Mouse (Mus musculus): Measurements from ENCODE around the gene Pcca. TPM values are rescaled to one million over a fixed set of nuclear protein-coding genes. Genes with fewer than 3 reads are reported as not detected.
"Not testable (repeated sequence)": the region's sequence is repeated elsewhere in the genome, so short reads cannot be mapped to it uniquely, and the experiment has no call there.

Gene Pcca
- polyA plus RNA-seq, 1 experiment from 2014 or later, result 37.7 TPM

GRCm38 (mm10) chr14:122492015-122492414, 42.1 kb upstream of the Pcca start:
- no peak for ATAC-seq (ENCODE audit: insufficient number of reproducible peaks, insufficient read depth, low FRiP score, low TSS enrichment, low read depth)
- no peak overlapping the region for H3K27ac ChIP-seq
- no peaks in the 10 kb centered on the region for H3K36me3 ChIP-seq
- peaks cover 29% of the 10 kb centered on the region for H3K27me3 ChIP-seq
- WGBS, result 61% methylated on average over 1 of the region's 1 CpGs
- no peak overlapping the region for H3K4me3 ChIP-seq (replicated peaks)
- H3K9me3 ChIP-seq, result no peaks in the 10 kb centered on the region
- no peak overlapping the region for H3K9ac ChIP-seq (replicated peaks)
- H3K4me2 ChIP-seq, result no peak overlapping the region
- peaks cover 17% of the 10 kb centered on the region for H3K4me1 ChIP-seq (replicated peaks)

DNA sequence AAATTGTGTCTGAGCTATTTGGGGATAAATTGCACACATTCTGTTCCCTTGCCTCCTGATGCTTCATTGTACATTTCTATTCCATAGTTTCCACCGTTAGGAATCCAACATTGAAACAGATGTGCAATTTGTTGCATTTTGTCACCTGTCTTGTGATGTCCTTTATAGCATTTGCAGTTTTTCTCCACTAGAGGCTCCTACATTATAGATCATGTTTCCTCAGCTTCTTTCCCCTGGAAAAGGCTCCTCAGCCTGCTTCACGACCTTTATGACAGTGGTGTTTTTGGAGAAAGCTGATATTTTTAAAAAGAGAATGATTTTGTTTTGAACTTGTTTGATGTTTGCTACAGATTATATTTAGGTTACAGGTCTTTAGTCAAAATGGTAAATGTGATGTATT, 25.1 kb upstream of the Pcca start:
- no peak for ATAC-seq (ENCODE audit: insufficient number of reproducible peaks, insufficient read depth, low FRiP score, low TSS enrichment, low read depth)
- H3K27me3 ChIP-seq, result no peaks in the 10 kb centered on the region
- no peak overlapping the region for H3K4me3 ChIP-seq (replicated peaks)
- no peaks in the 10 kb centered on the region for H3K4me1 ChIP-seq (replicated peaks)
- no peak overlapping the region for H3K4me2 ChIP-seq
- WGBS, result 19% methylated on average over 2 of the region's 2 CpGs
- no peak overlapping the region for H3K9ac ChIP-seq (replicated peaks)
- no peaks in the 10 kb centered on the region for H3K36me3 ChIP-seq
- no peak overlapping the region for H3K27ac ChIP-seq
- no peaks in the 10 kb centered on the region for H3K9me3 ChIP-seq

GRCm38 (mm10) chr14:122511519-122511918, 22.6 kb upstream of the Pcca start:
- Histone ChIP-seq H3K4me2 (no peak overlapping the region), H3K4me3 (replicated peaks) (no peak overlapping the region), H3K9ac (replicated peaks) (no peak overlapping the region), H3K9me3 (no peaks in the 10 kb centered on the region), H3K27ac (no peak overlapping the region), H3K27me3 (no peaks in the 10 kb centered on the region), H3K36me3 (no peaks in the 10 kb centered on the region), H3K4me1 (replicated peaks) (no peaks in the 10 kb centered on the region)
- ATAC-seq (ENCODE audit: insufficient number of reproducible peaks, insufficient read depth, low FRiP score, low TSS enrichment, low read depth), result no peak
- WGBS, result 77% methylated on average over 3 of the region's 3 CpGs

DNA sequence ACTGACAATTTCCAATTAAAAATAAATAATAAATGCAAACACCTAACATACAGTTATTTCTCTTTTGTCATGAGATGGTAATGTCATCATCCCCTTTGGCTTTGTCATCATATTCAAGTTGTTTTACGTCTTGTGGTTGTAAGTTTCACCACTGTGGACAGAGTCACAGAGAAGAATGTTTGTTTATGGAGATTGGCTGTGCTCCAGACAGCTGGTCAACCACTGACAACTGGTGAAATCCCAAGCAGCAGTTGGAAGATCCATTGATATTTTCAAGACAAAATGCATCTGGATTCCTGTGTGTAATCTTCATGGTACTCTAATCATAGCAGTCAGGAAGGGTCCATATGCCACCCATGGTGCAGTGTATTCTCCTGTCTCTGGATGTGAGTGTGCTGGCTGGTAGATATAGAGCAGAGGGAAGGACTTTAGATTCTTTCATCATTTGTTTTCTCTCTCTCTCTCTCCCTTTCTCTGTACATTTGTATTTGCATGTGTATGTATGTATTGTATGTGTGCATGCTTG, 20.6 kb upstream of the Pcca start:
- no peak for ATAC-seq (ENCODE audit: insufficient number of reproducible peaks, insufficient read depth, low FRiP score, low TSS enrichment, low read depth)
- no peaks in the 10 kb centered on the region for H3K4me1 ChIP-seq (replicated peaks)
- no peaks in the 10 kb centered on the region for H3K36me3 ChIP-seq
- H3K27ac ChIP-seq, result no peak overlapping the region
- no peaks in the 10 kb centered on the region for H3K9me3 ChIP-seq
- no peak overlapping the region for H3K9ac ChIP-seq (replicated peaks)
- H3K4me2 ChIP-seq, result no peak overlapping the region
- no peaks in the 10 kb centered on the region for H3K27me3 ChIP-seq
- 79% methylated on average over 1 of the region's 1 CpGs for WGBS
- H3K4me3 ChIP-seq (replicated peaks), result no peak overlapping the region

DNA sequence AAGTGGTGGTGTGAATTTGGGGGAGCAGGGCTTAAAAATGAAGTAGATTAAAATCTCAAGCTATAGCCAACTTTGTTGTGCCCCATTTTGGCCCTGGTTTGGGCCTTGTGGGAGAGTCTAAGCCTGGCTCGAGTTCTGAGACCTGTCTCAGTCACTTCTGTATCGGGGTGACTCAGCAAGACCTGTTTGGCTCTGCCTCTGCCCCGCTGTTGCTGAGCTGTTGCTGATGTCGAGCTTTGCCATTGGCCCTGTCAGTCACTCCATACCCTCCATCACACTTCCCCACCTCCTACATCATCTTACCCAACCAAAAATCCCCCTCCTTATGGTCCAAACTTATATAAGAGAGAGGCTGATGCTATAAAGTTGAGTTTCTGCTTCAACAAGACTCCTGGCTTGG, 5.6 kb upstream of the Pcca start:
- H3K4me3 ChIP-seq (replicated peaks), result no peak overlapping the region
- 89% methylated on average over 4 of the region's 4 CpGs for WGBS
- H3K36me3 ChIP-seq, result no peaks in the 10 kb centered on the region
- no peak overlapping the region for H3K27ac ChIP-seq
- H3K9me3 ChIP-seq, result 0 out of 2 replicates have a peak, but pooled peaks cover 6% of the 10 kb centered on the region
- no peak overlapping the region for H3K9ac ChIP-seq (replicated peaks)
- no peak for ATAC-seq (ENCODE audit: insufficient number of reproducible peaks, insufficient read depth, low FRiP score, low TSS enrichment, low read depth)
- no peaks in the 10 kb centered on the region for H3K4me1 ChIP-seq (replicated peaks)
- no peaks in the 10 kb centered on the region for H3K27me3 ChIP-seq
- H3K4me2 ChIP-seq, result no peak overlapping the region

- Histone ChIP-seq H3K4me3 (replicated peaks) (no peak overlapping the region), H3K9me3 (no peaks in the 10 kb centered on the region), H3K27ac (no peak overlapping the region), H3K9ac (replicated peaks) (no peak overlapping the region), H3K4me1 (replicated peaks) (peaks cover 6% of the 10 kb centered on the region), H3K27me3 (no peaks in the 10 kb centered on the region), H3K4me2 (no peak overlapping the region), H3K36me3 (no peaks in the 10 kb centered on the region)
- ATAC-seq (ENCODE audit: insufficient number of reproducible peaks, insufficient read depth, low FRiP score, low TSS enrichment, low read depth), result no peak
- 100% methylated on average over 1 of the region's 1 CpGs for WGBS
These were observed 1.9 kb downstream of the Pcca start for GRCm38 (mm10) chr14:122535986-122536385.

- H3K4me1 ChIP-seq (replicated peaks), result peaks cover 4% of the 10 kb centered on the region; the same call in 1 of the 2 replicates
- ATAC-seq (ENCODE audit: insufficient number of reproducible peaks, insufficient read depth, low FRiP score, low TSS enrichment, low read depth), result no peak
- no peak overlapping the region for H3K9ac ChIP-seq (replicated peaks)
- no peaks in the 10 kb centered on the region for H3K9me3 ChIP-seq
- no peaks in the 10 kb centered on the region for H3K27me3 ChIP-seq
- 0 out of 2 replicates have a peak, but pooled peaks cover 6% of the 10 kb centered on the region for H3K36me3 ChIP-seq
- 100% methylated on average over 1 of the region's 1 CpGs for WGBS
- H3K4me3 ChIP-seq (replicated peaks), result no peak overlapping the region
- H3K4me2 ChIP-seq, result no peak overlapping the region
- no peak overlapping the region for H3K27ac ChIP-seq
These were observed 14.3 kb downstream of the Pcca start for GRCm38 (mm10) chr14:122548421-122548820.

GRCm38 (mm10) chr14:122548905-122549304, 14.8 kb downstream of the Pcca start:
- no peak for ATAC-seq (ENCODE audit: insufficient number of reproducible peaks, insufficient read depth, low FRiP score, low TSS enrichment, low read depth)
- no peak overlapping the region for H3K4me2 ChIP-seq
- H3K27ac ChIP-seq, result no peak overlapping the region
- peaks cover 4% of the 10 kb centered on the region; the same call in 1 of the 2 replicates for H3K4me1 ChIP-seq (replicated peaks)
- WGBS, result 94% methylated on average over 1 of the region's 1 CpGs
- H3K9me3 ChIP-seq, result no peaks in the 10 kb centered on the region
- no peaks in the 10 kb centered on the region for H3K27me3 ChIP-seq
- 0 out of 2 replicates have a peak, but pooled peaks cover 6% of the 10 kb centered on the region for H3K36me3 ChIP-seq
- no peak overlapping the region for H3K9ac ChIP-seq (replicated peaks)
- no peak overlapping the region for H3K4me3 ChIP-seq (replicated peaks)

DNA sequence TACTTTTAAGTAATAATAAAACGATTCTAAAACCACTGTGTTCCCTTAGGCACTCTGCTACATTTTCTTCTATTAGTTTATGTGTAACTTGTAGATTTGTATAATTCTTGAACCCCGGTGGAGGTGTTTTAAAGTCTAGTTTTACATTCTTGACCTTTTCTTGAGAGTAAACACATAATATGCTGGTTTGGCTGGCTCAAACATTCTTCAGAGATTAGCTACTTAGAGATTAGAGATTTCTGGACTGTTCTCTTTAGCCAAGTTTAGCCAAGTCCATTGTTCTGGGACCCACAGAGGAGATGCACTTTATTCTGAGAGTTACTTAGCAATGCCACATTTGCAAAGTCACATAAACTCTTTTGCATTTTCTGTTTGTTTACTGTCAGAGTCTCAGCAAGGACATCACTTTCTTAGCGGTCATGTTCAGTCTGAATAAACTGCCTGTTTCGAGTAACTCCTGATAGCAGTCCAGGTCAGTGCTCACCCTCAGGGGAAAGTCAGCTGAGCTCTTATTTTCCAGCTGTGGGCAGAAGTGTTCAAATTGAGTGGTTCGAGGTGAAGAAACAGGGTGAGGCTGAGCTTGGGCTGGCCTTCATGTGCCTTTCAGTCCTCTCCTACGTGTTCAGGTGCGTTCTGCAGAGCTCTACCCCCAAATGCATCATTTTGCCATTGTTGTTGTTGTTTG, 18.8 kb downstream of the Pcca start:
- Histone ChIP-seq H3K36me3 (0 out of 2 replicates have a peak, but pooled peaks cover 6% of the 10 kb centered on the region), H3K4me3 (replicated peaks) (no peak overlapping the region), H3K27ac (no peak overlapping the region), H3K4me1 (replicated peaks) (peaks cover 4% of the 10 kb centered on the region; the same call in 1 of the 2 replicates), H3K9me3 (no peaks in the 10 kb centered on the region), H3K27me3 (no peaks in the 10 kb centered on the region), H3K9ac (replicated peaks) (no peak overlapping the region), H3K4me2 (no peak overlapping the region)
- 77% methylated on average over 7 of the region's 7 CpGs for WGBS
- ATAC-seq (ENCODE audit: insufficient number of reproducible peaks, insufficient read depth, low FRiP score, low TSS enrichment, low read depth), result no peak

GRCm38 (mm10) chr14:122557353-122557752, 23.2 kb downstream of the Pcca start:
- no peak for ATAC-seq (ENCODE audit: insufficient number of reproducible peaks, insufficient read depth, low FRiP score, low TSS enrichment, low read depth)
- 93% methylated on average over 9 of the region's 9 CpGs for WGBS
- H3K27ac ChIP-seq, result no peak overlapping the region
- H3K36me3 ChIP-seq, result no peaks in the 10 kb centered on the region
- H3K4me3 ChIP-seq (replicated peaks), result no peak overlapping the region
- no peaks in the 10 kb centered on the region for H3K27me3 ChIP-seq
- no peak overlapping the region for H3K4me2 ChIP-seq
- no peak overlapping the region for H3K9ac ChIP-seq (replicated peaks)
- no peaks in the 10 kb centered on the region for H3K9me3 ChIP-seq
- H3K4me1 ChIP-seq (replicated peaks), result no peaks in the 10 kb centered on the region

GRCm38 (mm10) chr14:122560893-122561452, 26.8 kb downstream of the Pcca start:
- not testable (repeated sequence) for H3K27ac ChIP-seq; ATAC-seq (ENCODE audit: insufficient number of reproducible peaks, insufficient read depth, low FRiP score, low TSS enrichment, low read depth); H3K9me3 ChIP-seq; H3K4me3 ChIP-seq (replicated peaks); H3K36me3 ChIP-seq; H3K27me3 ChIP-seq; H3K4me1 ChIP-seq (replicated peaks); H3K4me2 ChIP-seq; H3K9ac ChIP-seq (replicated peaks)
- 76% methylated on average over 1 of the region's 1 CpGs for WGBS
